Mouse (Mus musculus) olfactory bulb, adult 2 months (tissue): ENCODE data around the gene Zscan10. TPM values are rescaled to one million over a fixed set of nuclear protein-coding genes. Genes with fewer than 3 reads are reported as not detected.
"Not testable (repeated sequence)": the region's sequence is repeated elsewhere in the genome, so short reads cannot be mapped to it uniquely, and the experiment has no call there.

Experiments used
- H3K27ac ChIP-seq: fragments of 200-500 bp; 2 replicates; pipeline ENCODE4 v1.5.1; 2012; ENCODE audit warnings: low read depth, low read length; ENCODE audit not compliant: insufficient read depth
- H3K4me1 ChIP-seq: fragments of 200-500 bp; 2 replicates; pipeline ENCODE4 v1.6.1; 2012; ENCODE audit warnings: low read length; ENCODE audit not compliant: control insufficient read depth, insufficient read depth
- H3K4me3 ChIP-seq: fragments of 200-500 bp; 2 replicates; pipeline ENCODE4 v1.5.1; 2012; ENCODE audit warnings: mild to moderate bottlenecking, low read depth, low read length, moderate library complexity; ENCODE audit not compliant: insufficient read depth
- CTCF ChIP-seq: fragments of 200-500 bp; IDR thresholded peaks from 2 replicates; pipeline ENCODE4 v1.5.1; 2012; ENCODE audit warnings: low read depth, mild to moderate bottlenecking, low read length, moderate library complexity; ENCODE audit not compliant: insufficient read depth
- POLR2A ChIP-seq: fragments of 200-500 bp; IDR thresholded peaks from 2 replicates; pipeline ENCODE4 v1.6.1; 2012; ENCODE audit warnings: mild to moderate bottlenecking, low read depth, low read length, moderate library complexity; ENCODE audit not compliant: insufficient read depth
- WGBS: fragments of 180-500 bp; shearing (Covaris S2); methylation state at CpG from one replicate; pipeline ENCODE4 v1.1.7; 2018; 5-methylcytosine and 5-hydroxymethylcytosine counted together
- polyA plus RNA-seq: library from polyadenylated mRNA; stranded (reverse); fragments of >200 nt; gene quantifications from 2 replicates; pipeline ENCODE4 v1.2.4, GENCODE M21; 2012; ENCODE audit warnings: low replicate concordance; ENCODE audit not compliant: missing spikeins, insufficient read depth, insufficient read length

Gene Zscan10
- polyA plus RNA-seq, 1 experiment = not detected

DNA sequence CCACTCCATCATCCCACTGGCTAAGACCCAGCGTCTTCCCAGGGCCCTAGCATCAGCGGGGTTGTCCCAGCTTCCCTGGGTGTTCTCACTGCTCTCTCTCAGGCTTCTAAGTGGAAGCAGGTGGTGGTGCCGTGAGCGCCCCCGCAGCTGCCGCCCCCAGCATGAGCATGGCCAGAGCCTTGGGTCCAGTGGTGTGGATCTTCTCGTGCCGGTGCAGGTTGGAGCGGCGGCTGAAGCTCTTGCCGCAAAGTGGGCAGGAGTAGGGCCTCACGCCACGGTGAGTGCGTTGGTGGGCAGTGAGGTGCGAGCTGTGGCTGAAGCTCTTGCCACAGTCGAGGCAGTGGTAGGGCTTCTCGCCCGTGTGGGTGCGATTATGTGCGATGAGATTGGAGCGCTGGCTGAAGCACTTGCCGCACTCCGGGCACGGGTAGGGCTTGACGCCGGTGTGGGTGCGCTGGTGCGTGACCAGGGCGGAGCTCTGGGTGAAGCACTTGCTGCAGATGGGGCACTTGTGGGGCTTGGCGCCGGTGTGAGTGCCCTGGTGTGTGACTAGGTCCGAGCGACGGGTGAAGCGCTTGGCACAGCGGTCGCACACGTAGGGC is 24.6 kb upstream of the Zscan10 start:
- WGBS = 95% methylated on average over 38 of the region's 38 CpGs
- H3K4me3 ChIP-seq = no peak overlapping the region

DNA sequence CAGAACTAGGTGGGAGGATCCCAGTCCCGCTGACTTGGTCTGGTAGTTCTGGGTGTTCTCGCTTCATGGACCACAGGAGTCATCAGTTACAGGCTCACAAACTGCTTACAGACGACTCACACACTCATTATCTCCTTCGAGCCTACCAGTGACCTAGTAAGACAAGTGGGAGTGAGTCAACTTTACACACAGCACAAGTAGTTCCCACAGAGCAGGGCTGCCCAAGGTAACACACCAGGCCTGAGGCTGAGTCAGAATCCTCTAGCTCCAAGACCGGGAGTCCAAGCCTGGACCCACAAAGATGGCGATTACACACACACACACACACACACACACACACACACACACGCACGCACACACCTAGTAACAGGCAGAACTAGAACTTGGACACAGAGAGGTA is 15.9 kb upstream of the Zscan10 start:
- WGBS = 61% methylated on average over 8 of the region's 8 CpGs
- H3K4me3 ChIP-seq = no peak overlapping the region

More for the DNA sequence above, 24.6 kb upstream of the Zscan10 start:
- H3K27ac ChIP-seq = no peak overlapping the region
- H3K4me1 ChIP-seq = no peaks in the 10 kb centered on the region
- TF ChIP-seq CTCF = no peak
- no peak for TF ChIP-seq POLR2A

DNA sequence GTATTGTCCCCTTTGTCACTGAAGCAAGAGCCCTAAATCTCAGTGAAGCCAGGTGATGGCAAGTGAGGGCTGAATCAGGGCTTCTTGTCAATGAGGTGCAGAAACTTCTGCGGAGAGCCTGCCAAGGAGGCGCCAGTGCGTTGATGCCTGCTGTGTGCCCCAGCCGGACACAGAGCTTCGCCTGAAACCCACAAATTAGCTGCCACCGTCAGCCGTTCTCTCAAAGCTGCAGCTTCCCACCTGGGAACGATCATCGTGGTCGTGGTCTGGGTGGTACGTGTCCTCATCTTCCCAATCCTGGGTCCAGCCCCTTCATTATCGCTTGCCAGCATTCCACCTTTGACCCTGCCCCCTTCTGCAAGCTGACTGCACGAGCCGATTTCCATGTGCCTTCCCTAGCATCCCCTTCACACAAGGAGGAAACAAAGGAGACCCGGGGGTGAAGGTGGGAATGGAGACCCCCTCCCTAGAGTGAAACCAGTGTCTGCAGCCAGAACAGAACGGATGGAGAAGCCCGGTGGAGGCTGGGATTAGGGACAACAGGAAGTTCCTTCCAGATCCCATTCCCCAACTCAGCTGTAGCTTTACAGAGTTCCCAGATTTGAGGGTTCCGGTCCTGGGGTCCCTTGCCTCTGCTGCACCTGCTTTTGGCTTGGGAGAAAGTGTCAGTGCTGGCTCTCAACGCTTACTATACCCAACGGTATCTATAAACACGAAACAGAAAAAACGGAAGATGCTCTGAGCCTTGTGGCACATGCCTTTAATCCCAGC is 14.8 kb upstream of the Zscan10 start:
- H3K4me3 ChIP-seq = peak overlapping the region; percentile 89
- 0 out of 2 replicates have a peak overlapping the region, but pooled peaks have one; percentile 34 for H3K27ac ChIP-seq
- no peak for TF ChIP-seq CTCF
- 0 out of 2 replicates have a peak, but pooled peaks have one; percentile 42 for TF ChIP-seq POLR2A
- H3K4me1 ChIP-seq = peaks cover 16% of the 10 kb centered on the region; the same call in 1 of the 2 replicates
- WGBS = under 1% methylated on average over 22 of the region's 22 CpGs

More for the DNA sequence above, 15.9 kb upstream of the Zscan10 start:
- Histone ChIP-seq H3K4me1 (peaks cover 16% of the 10 kb centered on the region; the same call in 1 of the 2 replicates), H3K27ac (no peak overlapping the region)
- TF ChIP-seq CTCF (no peak), POLR2A (no peak)

DNA sequence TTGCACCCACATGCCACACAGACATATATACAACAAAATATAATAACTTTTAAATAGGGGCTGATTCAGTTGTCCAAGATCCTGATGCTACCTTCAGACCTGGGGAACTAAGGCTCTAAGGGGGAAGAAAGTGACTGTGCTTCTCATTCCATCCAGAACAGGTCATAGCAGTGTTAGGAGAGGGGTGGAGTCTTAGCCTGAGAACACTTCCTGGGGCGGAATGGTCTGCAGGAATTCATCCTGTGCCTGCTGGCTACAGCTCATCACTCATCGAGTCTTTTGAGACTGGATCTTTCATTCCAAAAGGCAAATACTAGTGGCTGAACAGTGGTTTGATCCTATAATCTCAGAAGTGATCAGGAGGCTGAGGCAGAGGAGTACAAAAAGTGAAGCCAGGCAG is 13.4 kb upstream of the Zscan10 start:
- TF ChIP-seq POLR2A = no peak
- 61% methylated on average over 2 of the region's 2 CpGs for WGBS
- Histone ChIP-seq H3K4me3 (no peak overlapping the region), H3K27ac (no peak overlapping the region), H3K4me1 (peaks cover 18% of the 10 kb centered on the region; the same call in 1 of the 2 replicates)

DNA sequence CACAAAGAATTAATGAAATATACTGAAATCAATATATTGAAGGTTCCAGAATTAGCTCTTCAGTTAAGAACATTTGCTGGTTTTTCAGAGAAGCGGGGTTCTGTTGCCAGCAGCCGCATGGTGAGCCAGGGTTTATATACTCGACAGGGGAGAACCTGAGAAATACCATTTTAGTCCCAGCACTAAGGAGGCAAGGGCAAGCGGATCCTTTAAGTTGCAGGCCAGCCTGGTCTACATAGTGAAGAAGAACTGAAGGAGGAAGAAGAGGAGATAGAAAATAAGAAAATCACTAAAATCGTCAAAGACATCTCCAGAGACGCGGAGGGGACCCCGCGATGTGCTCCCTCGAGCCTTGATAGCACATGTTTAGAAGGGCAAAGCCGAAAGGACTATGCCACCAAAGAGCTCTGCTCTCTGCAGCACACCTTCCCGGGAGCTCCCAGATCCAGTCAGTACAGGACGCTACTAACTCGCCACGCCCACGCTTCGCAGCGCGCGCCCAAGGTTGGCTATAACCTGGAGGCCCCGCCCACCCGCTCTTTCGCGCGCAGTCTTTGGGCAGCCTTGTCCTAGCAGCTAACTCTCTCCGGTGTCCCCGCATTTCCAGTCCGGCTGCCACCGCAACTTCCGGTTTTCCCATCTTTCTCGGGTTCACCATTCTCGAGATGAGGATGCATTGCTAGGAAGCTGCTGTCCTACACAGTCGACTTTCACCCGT is 8.3 kb upstream of the Zscan10 start:
- peaks cover 4% of the 10 kb centered on the region; the same call in 1 of the 2 replicates for H3K4me1 ChIP-seq
- H3K4me3 ChIP-seq = peak overlapping the region; percentile 45
- 4% methylated on average over 34 of the region's 34 CpGs for WGBS
- no peak for TF ChIP-seq CTCF
- TF ChIP-seq POLR2A = peak; percentile 47; the same call in 1 of the 2 replicates
- H3K27ac ChIP-seq = peak overlapping the region; percentile 68

DNA sequence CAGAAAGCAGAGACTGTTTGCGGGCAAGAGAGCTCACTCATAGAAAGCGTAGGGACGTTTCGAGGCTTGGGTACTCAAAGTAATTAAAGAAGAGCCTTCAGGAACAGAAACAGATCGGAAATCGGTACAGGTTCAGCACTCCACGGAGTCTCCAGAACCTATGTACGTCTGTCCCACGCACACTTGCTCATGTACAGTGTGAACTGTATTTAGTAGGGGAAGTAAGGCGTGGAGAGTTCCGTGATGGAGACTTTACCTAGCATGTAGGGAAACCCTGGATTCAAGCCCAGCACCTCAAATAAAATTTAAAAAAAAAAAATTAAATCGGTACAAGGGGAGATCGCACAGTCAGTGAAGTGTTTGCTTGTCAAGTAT is 7.7 kb upstream of the Zscan10 start:
- WGBS = 6% methylated on average over 13 of the region's 13 CpGs
- Histone ChIP-seq H3K4me3 (peak overlapping the region; percentile 45), H3K27ac (peak overlapping the region; percentile 68), H3K4me1 (peaks cover 4% of the 10 kb centered on the region; the same call in 1 of the 2 replicates)
- TF ChIP-seq POLR2A = no peak
- TF ChIP-seq CTCF = no peak

DNA sequence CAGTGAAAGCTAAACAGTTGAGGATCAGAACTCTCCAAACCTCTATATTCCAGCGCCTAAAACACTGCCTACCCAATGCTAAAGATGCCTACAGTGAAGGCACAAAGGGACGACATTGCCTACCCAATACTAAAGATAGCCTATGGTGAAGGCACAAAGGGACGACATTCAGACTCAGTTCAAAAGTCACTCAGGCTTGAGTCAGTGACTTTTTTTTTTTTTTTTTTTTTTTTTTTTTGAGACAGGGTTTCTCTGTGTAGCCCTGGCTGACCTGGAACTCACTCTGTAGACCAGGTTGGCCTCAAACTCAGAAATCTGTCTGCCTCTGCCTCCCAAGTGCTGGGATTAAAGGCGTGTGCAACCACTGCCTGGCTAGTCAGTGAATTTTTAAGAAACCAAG is 5.5 kb upstream of the Zscan10 start:
- 78% methylated on average over 4 of the region's 4 CpGs for WGBS
- H3K4me1 ChIP-seq = peaks cover 10% of the 10 kb centered on the region
- H3K27ac ChIP-seq, H3K4me3 ChIP-seq: not testable (repeated sequence)

DNA sequence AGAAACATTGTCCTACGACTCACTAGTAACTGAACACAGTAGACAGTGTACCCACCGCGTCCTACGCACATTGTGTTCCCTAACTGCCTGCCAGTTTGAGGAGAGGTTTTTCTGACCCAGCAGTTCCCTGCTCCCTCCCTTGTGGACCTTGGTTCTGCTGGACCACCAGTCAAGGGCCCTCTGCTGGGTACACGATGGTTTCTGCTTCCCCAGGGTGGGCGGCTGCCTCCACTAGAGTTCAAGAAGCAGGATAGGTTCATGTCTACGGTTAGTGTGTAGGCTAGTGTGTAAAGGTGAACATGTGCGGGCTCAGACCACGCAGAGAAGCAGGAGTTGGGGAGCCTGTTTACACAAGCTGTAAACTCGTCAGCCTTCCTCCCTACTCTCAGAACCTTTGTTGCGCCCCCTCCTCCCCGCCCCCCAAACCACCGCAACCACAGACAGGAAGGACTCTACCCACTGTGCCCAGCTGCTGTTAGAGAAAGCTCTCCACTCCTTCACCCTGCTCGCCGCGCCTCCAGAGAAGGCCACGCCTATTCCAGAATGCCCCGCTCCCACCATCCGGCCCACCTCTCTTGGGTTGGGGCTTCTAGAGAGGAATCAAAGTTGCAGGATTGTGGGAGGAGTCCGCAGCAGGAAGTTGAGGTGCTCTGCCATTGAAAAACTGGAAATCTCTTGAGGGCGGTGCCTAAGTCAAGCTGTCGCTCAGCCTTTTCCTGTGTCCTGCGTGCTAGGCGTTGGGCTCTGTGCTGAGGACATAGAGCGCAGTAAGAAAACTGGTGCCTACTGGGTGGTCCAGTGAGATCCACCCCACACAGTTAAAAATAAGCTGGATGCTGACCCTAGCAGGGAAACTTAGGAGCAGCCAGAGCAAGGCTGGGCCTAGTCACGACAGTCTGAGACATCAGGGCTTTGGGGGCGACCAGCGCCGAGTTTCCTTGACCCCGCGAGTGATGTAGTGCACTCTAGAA is 1.8 kb upstream of the Zscan10 start, which contains the start of gene Zfp13:
Gene Zfp13 (minus strand): TSS at position 906 of the 971 bp plus-strand sequence.
- peak within 1 kb of the TSS; percentile 42 for H3K4me3 ChIP-seq
- no peak within 1 kb of the TSS; the same call in 1 of the 2 replicates for H3K27ac ChIP-seq
- TF ChIP-seq CTCF (no peak), POLR2A (peak; percentile 40; the same call in 1 of the 2 replicates)
- peaks cover 6% of the 10 kb centered on the region for H3K4me1 ChIP-seq
- WGBS = 8% methylated on average over 31 of the region's 31 CpGs
